Mouse (Mus musculus) T-helper 2 cell (primary cell): Measurements from ENCODE around the gene Slc5a5.

Experiments
- in situ Hi-C: fragments of 300-600 bp; cut with MboI, MseI; formaldehyde crosslinking; loops from one replicate; pipeline ENCODE4 v1.15.1; 2025; ENCODE audit warnings: high pct_unique_total_duplicates

The Slc5a5 gene

GRCm38 (mm10) chr8:70862824-70863641, 29.5 kb downstream of the Slc5a5 start, which contains the start of gene Kcnn1:
Kcnn1 (minus strand) TSS chr8:70863258.
- in situ Hi-C loops: loop anchor here (5.0 to 10.0 kb wide), 2 partner anchors 51 to 1062 kb away; no protein-coding TSS in a partner anchor

- in situ Hi-C loops: no loop called here
Observed at GRCm38 (mm10) chr8:70857516-70857915, 35.0 kb downstream of the Slc5a5 start.

- in situ Hi-C loops: no loop called here
Observed at GRCm38 (mm10) chr8:70856541-70857197, 35.9 kb downstream of the Slc5a5 start.

- in situ Hi-C loops: no loop called here
Observed at GRCm38 (mm10) chr8:70856028-70856427, 36.5 kb downstream of the Slc5a5 start.

GRCm38 (mm10) chr8:70853863-70854262, 38.7 kb downstream of the Slc5a5 start:
- in situ Hi-C loops: no loop called here

GRCm38 (mm10) chr8:70852595-70853231, 39.8 kb downstream of the Slc5a5 start:
- in situ Hi-C loops: no loop called here

GRCm38 (mm10) chr8:70851837-70852236, 40.7 kb downstream of the Slc5a5 start:
- in situ Hi-C loops: no loop called here

- in situ Hi-C loops: no loop called here
Observed at GRCm38 (mm10) chr8:70850947-70851346, 41.6 kb downstream of the Slc5a5 start.

- in situ Hi-C loops: no loop called here
Observed at GRCm38 (mm10) chr8:70850132-70850845, 42.3 kb downstream of the Slc5a5 start.

GRCm38 (mm10) chr8:70849333-70849990, 43.1 kb downstream of the Slc5a5 start:
- in situ Hi-C loops: no loop called here

- in situ Hi-C loops: no loop called here
Observed at GRCm38 (mm10) chr8:70846371-70847154, 46.0 kb downstream of the Slc5a5 start.

- in situ Hi-C loops: no loop called here
Observed at GRCm38 (mm10) chr8:70845108-70845507, 47.4 kb downstream of the Slc5a5 start.

- in situ Hi-C loops: no loop called here
Observed at GRCm38 (mm10) chr8:70844523-70844922, 48.0 kb downstream of the Slc5a5 start.

- in situ Hi-C loops: no loop called here
Observed at GRCm38 (mm10) chr8:70843941-70844340, 48.6 kb downstream of the Slc5a5 start.

- in situ Hi-C loops: no loop called here
Observed at GRCm38 (mm10) chr8:70843214-70843773, 49.3 kb downstream of the Slc5a5 start.

- in situ Hi-C loops: no loop called here
Observed at GRCm38 (mm10) chr8:70842484-70842883, 50.1 kb downstream of the Slc5a5 start.

- in situ Hi-C loops: no loop called here
Observed at GRCm38 (mm10) chr8:70841147-70842072, 51.1 kb downstream of the Slc5a5 start.

- in situ Hi-C loops: no loop called here
Observed at GRCm38 (mm10) chr8:70840590-70840989, 52.0 kb downstream of the Slc5a5 start.
